Mouse (Mus musculus) thymus, adult 2 months (tissue): ENCODE results near the gene Nkd2.

Experiments used
- CTCF ChIP-seq: fragments of 200-500 bp; IDR thresholded peaks from 2 replicates; pipeline ENCODE4 v1.5.1; 2012; ENCODE audit warnings: mild to moderate bottlenecking, control low read depth, low read length, moderate library complexity, borderline replicate concordance; ENCODE audit not compliant: control insufficient read depth, poor library complexity, insufficient read depth; ENCODE audit errors: extremely low read depth
- POLR2A ChIP-seq: fragments of 200-500 bp; IDR thresholded peaks from 2 replicates; pipeline ENCODE4 v1.6.1; 2012; ENCODE audit warnings: mild to moderate bottlenecking, low read length, control low read depth, moderate library complexity; ENCODE audit not compliant: control insufficient read depth, poor library complexity, insufficient read depth; ENCODE audit errors: extremely low read depth

- TF ChIP-seq CTCF (no peak), POLR2A (no peak)
Measured at GRCm38 (mm10) chr13:73886066-73886465, 38.6 kb upstream of the Nkd2 start.
